Mouse (Mus musculus): ENCODE data around the gene Wnt3a.
A peak's percentile ranks its signal among the peaks of the same experiment; 100 is the strongest.

The Wnt3a gene

DNA sequence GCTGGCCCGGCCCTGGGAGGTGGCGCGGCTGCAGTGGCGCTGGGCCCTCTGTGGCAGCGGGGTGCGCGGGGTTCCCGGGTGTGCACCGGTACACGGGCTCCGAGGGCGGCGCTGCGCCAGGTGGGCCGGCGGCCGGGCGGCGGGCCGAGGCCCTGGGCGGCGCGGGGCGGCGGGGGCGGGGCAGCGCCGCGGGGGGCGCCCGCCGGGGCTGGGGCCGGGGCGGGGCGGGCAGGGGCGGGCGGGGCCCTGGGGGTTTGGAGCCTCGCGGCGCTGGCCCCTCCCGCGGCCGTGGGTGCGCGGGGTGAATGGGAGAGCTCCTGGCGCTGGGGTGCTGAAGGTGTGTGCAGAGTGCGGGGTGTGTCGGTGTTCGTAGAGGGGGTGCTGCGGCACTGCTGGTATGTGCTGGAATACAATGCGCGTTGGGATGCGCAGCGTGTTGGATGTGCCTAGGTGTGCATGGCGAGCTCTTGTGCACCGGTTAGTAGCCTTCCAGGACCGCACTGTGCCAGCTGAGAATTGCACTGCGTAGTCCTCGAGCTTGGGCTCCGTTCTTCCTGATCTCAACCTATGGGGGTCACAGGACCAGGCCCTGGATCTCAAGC, at the start of gene Wnt3a:
Gene Wnt3a (minus strand): TSS at position 51 of the 602 bp plus-strand sequence.
- peak; percentile 60 for DNase-seq (ENCODE audit: low read depth, low spot score)

DNA sequence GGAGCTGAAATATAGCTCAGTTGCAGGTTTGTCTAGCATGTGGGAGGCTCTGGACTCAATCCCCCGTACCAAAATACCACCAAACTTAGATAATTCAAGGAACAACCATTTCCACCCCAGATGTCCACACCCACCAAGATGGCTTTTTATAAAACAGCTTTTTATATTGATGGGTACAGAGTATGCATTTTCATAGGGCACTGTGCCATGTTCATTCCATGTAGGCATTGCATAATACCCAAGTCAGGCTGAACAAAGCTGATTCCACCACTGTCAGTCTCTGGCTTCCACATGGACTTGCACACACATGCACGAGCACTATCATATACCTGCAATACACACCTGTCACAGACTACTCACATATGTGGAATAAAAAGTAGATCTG, 48.2 kb upstream of the Wnt3a start:
- DNase-seq (ENCODE audit: low read depth, low spot score), result no peak

DNA sequence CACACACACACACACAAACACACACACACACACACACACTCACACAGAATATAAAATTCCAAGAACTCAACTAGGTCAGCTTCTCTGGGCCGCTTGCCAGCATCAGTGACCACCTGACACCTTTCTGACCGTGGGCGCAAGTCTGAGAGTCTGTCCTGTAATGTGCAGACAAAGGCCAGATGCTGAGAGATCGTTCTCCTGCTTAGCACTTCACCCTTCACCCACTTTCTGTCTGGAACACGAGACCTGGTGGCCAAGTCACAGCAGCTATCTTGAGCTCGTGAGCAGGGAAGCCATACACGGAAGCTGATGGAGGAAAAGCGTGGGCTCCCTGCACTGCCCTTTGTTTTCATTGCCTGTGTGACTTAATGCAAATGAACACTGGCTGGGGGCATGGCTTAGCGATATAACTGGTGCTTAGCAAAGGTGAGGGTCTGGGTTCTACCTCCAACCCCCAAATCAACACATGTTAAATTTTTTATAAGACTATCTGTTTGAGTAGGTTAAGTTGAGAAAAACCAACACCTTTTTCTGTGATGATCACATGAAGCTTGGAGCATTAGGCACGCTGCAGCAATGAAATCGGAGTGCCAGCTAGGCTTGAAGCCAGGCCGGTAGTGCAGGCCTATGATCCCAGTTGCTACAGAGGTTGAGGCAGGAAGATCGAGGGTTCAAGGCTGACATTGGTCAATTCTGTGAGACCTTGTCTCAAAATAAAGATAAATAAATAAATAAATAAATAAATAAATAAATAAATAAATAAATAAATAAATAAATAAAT, 47.6 kb upstream of the Wnt3a start:
- no peak for DNase-seq (ENCODE audit: low read depth, low spot score)

DNA sequence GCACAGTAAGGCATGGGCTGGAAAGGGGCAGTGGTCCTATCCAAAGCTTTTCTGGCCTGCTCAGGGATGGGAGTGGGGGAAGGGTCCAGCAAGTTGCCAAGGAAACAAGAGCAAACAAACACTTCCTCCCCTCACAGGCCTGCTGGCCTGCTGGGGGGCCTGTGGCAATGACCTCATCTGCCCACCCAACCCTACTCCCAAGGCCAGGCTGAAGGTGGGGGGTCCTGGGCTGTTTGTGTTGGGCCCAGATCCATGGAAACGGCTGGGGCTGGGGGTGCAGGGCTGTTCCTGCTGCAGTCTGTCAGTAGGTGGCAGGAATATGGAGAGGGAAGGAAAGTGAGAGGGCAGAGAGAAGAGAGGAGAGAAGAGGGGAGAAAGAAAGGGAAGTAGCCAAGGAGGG, 45.8 kb upstream of the Wnt3a start:
- no peak for DNase-seq (ENCODE audit: low read depth, low spot score)

DNA sequence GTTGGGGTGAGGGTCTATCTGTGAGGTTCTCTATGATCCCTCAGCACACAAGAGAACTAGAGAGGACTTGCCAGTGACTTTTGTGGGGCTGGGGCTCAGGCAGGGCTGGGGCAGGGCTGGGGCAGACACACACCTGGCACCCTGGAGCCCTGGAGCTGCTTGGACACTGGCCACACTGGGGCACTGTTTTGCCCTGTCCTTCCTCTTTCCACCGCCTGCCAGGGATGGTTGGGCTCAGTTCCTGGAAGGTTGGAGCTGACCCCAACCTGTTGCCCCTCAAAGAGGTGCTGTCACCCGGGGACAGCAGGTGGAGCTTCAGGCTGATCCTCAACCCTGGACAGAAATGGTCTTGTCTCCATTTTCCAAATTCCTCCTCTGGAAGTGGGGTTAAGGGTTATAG, 45.4 kb upstream of the Wnt3a start:
- no peak for DNase-seq (ENCODE audit: low read depth, low spot score)

DNA sequence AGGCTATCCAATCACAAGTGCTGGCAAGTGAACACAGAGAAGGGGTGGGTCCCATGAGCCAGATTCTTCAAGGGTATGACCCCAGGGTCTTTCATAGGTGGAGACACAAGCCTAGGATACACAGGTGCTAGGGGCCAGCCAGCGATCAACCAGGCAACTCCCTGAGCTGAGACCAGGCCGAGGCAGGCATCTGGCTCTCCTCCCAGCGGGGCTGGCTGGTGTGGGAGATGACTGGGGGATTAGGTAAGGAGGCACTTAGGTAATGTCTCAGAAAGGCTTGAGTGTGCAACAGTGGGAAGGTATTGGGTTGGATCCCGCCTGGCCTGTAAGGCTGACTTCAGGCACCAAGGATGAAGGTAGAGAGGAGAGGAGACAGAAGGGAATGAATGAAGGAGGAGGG, 44.6 kb upstream of the Wnt3a start:
- DNase-seq (ENCODE audit: low read depth, low spot score), result no peak

DNA sequence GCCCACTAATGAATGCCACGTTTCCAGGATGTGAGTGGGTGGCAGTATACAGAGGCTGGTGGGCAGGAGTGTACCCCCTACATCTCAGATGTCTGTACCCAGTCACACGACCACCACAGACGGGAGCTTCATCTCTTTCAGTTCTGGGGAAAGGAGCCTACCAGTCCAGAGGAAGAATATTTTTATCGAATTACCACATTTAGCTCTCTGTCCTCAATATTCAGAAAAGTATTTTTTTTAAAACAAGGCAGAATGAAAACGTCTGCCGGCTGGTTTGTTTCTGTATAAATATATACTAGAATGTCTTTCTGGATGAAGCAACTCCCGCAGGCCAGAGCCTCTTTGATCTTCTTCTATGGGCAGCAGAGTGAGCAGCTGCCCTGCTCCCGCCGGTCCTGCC, 42.4 kb upstream of the Wnt3a start:
- DNase-seq (ENCODE audit: low read depth, low spot score), result no peak

DNA sequence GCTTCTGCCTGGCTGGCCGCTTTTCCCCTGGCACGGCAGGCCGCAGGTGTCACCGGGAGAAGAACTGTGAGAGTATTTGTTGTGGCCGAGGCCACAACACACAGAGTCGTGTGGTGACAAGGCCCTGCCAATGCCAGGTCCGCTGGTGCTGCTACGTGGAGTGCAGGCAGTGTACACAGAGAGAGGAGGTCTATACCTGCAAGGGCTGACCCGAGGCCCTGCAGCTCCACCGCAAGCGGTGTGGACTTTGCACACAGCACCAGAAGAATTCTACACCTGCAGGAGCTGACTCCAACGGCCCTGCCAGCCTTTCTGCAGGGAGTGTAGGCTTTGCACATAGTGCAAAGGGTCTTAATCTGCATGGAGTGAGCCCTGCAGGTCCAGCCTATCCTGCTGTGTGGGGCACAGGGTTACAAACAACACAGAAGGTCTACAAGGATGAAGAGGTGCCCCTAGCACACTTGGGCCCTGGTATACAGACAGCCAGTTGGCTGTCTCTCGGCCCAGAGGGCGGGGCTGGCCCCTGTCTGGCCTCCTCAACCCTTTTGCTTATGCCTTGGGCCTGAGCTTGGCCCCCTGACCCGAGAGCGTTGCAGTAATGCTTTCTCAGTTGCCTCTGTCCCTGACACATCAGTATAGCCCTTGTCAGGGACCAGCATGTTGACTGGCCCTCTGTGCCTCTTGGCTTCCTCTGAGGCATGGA, 40.8 kb upstream of the Wnt3a start:
- peak; percentile 8 for DNase-seq (ENCODE audit: low read depth, low spot score)

DNA sequence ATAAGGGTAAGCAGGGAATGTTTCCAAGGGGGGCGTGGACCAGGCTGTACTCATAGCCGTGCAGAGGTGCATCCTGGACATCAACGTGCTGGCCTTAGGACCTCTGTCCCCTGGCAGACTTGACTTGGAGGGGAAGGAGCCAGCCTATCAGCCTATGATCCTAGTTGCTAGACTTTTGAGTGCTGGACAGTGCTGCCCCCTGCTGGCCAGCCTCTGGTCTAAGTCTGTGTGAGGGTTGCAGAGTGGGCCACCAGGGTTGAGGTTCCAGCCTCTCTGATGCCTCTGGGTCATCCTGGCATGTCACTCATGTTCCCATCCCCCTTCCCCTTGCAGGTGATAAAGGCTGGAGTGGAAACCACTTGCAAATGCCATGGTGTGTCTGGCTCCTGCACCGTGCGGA, 40.0 kb upstream of the Wnt3a start:
- peak; percentile 88 for DNase-seq (ENCODE audit: low read depth, low spot score)

DNA sequence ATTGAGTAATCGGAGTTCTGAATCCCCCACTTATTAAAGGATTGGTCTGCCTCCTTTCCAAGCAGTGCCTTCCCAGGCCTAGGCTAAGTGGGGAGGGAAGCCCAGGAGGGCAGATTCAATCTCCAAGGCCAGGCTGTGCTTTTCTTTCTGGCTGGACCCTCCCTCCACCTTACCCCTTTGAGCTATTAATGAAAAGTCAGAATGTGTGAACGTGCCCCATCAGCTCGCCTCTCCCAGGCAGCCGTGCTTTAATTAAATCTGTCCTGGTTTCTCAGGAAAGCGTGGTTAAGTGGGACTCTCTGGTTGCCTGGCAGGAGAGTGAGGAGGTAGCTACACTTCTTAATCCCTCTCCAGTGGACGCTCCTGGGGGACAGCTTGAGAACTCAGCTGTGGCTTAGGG, 39.1 kb upstream of the Wnt3a start:
- no peak for DNase-seq (ENCODE audit: low read depth, low spot score)

DNA sequence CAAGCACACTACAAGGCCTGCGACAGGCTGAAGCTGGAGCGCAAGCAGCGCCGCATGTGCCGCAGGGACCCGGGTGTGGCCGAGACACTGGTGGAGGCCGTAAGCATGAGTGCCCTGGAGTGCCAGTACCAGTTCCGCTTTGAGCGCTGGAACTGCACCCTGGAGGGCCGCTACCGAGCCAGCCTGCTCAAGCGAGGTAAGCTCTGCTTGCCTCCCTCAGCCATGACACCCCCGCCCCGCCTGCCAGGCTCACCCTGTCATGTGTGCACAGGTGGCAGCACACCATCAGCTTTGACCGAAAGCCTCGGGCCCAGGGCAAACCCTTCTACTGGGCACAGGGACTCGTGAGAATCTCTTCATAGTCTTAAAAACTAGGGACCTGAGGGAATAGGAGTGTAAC, 37.1 kb upstream of the Wnt3a start:
- DNase-seq (ENCODE audit: low read depth, low spot score), result peak; percentile 41

DNA sequence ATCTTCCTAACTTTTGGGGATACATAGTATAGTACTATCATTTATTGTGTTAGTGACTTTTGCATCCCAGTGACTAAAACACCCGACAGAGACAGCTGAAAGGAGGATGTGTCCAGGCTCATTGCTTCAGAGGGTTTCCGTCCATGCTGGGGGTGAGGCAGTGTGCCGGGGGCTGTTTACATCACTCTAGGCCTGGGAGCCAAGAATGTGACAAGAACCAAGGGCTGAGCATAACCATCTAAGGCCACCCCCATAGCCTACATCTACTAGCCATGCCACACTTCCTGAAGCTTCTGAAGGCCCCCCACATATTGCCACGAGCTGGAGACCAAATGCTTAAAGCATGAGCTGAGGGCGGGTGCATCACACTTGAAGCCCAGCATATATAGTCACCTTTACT, 34.2 kb upstream of the Wnt3a start:
- no peak for DNase-seq (ENCODE audit: low read depth, low spot score)

DNA sequence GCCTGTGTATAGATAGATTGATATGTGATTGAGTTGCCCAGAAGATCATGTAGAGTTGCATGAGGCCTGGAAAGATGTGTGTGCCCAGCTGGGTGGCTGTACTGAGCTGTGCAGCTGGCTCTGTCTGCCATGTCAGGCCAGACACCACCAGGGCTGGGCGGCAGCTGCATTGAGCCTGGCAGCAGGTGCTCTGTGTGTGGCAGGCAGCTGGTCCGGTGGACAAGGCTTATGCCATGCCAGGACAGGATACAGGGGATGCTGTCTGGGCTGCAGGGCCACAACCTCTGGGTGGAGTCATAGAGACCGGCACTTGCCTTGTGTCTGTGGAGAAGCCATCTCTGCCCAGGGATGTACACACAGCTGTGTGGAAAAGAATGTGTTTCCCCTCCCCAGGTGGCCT, 32.4 kb upstream of the Wnt3a start:
- DNase-seq (ENCODE audit: low read depth, low spot score), result no peak

DNA sequence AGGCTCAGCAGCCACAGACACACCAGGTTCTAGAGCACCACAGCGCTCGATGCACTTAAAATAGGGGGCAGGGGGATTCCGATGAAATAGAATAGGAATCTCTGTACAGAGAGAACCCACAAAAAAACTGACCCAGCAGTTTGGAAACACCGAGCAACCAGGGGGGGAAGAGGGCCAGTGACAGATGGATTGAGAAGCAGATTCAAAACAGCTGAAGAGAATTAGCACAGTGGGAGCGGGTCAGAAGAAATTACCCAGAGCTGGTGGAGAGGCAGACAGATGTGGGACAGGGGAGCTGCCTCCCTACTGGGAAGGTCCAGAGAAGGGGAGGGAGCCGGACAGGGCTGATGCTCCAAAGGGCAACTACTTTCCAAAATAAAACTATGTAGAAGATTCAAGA, 26.0 kb upstream of the Wnt3a start:
- no peak for DNase-seq (ENCODE audit: low read depth, low spot score)

DNA sequence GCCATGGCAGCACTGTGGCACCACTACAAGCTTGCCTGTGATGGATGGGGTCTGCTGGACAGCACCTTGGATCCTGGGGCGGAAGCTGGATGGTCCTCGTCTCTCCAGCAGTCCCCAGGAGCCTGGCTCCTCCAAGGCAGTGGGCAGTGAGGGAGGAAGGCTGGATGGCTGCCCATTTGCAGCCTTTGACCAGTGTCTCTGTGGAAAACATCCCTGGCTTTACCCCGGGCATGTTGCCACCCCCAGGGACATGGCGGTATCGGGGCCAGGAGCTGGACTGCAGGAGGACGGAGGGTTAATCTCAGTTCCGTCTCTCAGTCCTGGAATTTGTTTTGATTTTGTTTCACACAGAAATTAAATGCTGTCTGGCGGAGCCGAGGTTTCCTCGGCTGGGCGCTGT, 23.4 kb upstream of the Wnt3a start:
- DNase-seq (ENCODE audit: low read depth, low spot score), result no peak

DNA sequence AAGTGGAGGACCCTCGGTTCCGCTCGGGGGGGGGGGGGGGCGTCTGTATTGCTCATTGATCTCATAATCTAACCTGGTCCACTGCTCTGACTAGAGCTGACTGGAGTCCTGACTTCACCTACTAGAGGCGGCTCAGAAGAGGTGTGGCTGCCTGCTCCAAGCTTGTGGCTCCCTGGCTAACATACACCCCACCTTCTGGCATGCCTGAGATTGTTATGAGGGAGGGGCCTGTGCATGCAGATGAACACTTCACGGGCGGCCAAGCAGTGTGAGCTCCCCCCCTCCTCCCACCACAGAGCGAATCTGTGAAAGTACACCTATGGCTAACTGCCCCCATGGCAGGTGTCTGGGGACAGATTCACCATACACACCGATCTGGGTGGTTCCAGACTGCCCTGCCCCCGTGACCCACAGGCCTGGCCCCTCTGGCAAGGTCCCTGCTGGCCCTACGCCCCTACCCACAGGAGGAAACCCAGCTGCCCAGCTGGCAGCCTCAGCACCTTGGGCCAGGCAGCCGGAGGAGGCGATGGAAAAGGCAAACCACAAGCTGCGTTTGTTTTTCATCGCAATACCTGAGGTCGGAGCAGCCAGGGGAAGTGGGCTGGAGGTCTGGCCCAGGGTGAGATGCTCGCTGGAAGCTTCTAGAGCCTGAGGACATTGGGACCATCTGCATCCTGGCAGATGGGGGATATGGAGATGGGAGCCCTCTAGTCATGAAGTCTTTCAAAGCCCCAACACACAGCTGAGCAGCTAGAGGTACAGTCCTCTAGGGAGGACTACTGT, 22.7 kb upstream of the Wnt3a start:
- peak; percentile 56 for DNase-seq (ENCODE audit: low read depth, low spot score)

DNA sequence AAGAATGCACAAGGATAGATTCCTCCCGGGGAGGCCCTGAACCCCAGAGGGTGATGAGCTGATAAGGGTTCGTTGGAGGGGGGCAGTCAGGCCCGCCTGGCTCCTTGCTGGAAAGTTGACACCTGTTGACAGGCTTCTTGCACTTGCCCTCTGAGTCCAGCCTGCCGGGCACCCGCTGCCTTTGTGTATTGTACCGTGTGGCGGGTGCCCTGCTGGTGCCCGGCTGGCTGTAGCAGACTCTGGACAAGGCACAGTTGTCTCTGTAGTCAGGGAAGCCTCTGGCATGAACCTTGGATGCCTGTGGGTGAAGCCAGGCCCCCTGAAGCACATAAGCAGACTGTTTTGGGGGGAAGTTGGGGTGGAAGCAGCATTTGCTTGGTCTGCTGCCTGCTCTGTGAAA, 21.9 kb upstream of the Wnt3a start:
- DNase-seq (ENCODE audit: low read depth, low spot score), result no peak

DNA sequence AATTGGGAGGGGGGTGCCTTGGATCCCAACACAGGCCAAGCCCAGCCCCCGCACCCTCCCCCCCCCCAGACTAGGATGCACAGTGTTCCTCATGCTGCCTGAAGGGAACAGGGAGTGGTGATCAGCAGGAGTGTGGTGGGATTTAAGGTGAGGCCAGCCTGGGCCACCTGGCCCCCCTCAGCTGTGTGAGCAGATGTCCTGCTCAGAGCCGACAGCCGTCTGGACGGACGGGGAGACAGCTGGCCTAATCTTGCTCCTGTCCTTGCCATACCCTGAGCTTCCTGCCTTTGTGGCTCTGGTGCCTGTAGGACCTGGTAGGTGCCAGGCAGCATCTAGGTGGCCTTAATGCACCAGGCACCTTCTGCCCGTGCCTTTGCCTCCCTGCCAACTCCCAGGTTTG, 21.5 kb upstream of the Wnt3a start:
- no peak for DNase-seq (ENCODE audit: low read depth, low spot score)

DNA sequence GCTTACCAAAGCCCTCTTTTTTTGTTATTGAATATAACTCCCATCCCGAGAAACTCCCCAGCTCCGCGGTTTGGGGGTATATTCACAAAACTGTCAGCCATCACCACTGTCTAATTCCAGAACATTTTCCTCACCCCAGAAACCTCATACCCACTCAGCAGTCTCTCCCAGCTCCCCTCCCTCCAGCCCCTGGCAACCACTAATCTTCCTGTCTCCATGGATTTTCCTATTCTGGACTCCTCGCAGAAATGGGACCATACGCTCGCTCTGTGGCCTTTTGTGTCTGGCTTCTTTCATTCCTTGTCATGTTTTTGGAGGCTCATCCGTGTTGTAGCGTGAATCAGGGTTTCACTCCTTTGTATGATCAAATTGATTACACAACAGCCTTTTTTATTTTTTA, 19.4 kb upstream of the Wnt3a start:
- no peak for DNase-seq (ENCODE audit: low read depth, low spot score)

DNA sequence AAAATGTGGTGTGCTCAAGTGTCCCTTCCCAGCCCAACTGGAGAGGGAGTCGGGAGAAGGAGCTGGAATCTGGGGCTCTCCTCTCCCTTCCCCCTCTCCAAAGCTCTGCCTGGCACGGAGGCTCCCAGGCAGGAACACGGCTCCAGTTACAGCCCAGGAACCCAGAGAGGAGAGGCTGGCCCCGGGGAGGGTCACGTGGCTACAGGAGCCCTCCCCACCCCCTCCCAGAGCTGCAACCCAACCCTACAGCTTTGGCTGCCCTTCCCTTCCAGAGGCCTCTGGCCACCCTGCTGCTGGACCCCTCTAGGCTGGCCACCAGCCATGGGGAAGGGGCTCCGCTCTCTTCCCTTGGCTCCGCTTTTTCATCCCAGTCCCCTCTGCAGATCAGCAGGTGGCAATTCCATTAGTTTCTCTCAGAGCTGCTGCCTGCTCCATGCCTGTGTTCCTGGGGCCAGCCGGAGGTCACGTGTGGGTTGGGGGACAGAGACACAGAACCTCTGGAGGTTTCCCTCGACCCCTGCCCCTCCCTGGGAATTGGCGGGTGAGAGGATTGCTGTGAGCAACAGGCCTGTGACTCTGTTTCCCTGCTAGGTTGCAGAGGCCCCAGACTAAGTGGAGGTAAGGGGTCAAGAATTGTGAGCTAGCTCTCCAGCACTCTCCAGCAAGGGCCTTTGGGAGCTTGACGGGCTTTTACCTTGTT, 18.7 kb upstream of the Wnt3a start:
- peak; percentile 56 for DNase-seq (ENCODE audit: low read depth, low spot score)

DNA sequence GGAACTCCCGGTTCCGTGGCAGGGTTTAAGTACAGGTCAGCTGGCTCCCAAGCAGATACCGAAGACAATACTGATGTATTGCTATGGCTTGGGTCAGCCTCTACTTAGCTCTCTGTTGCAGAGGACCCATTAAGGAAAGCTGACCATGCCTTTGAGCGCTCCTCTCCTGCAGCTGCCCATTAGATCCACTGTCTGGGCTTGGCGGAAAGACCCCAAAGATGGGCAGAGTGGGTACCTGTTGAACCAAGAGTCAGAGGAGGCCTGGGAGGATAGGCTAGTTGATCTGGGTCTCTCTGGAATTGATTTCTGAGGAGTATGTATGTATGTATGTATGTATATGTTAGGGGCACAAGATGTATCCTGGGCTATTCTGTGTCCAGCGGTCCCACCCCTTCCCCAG, 18.1 kb upstream of the Wnt3a start:
- DNase-seq (ENCODE audit: low read depth, low spot score), result no peak

DNA sequence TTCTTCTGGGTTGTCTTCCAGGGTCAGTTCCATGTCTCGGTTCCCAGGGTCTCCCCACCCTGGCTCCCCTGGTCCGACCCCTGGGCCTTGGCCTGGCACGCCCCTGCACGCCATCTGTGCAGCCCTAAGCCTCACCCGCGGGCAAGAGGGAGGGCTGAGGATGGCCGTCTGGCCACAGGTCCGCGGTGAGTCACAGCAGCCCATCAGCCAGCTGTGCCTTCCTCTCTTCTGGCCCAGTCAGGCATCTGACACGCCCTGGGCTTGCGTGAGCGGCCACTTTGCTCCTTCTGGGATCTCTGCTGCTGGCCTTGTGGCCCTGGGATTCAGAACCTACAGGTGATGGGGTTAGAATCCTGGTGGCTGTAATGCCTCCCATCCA, 17.6 kb upstream of the Wnt3a start:
- DNase-seq (ENCODE audit: low read depth, low spot score), result no peak
